Mouse (Mus musculus): ENCODE measurements around the gene Pdlim5. TPM values are rescaled to one million over a fixed set of nuclear protein-coding genes. Genes with fewer than 3 reads are reported as not detected.

Pdlim5 gene
- 29.9 TPM for polyA plus RNA-seq (2017; shearing (Covaris generic))

GRCm38 (mm10) chr3:142395520-142396193, at the start of gene Pdlim5:
Gene Pdlim5, minus strand, starts transcription at chr3:142395696.

Other genes with a start within 250 kb of the Pdlim5 start
- gene Bmpr1b, start 226.3 kb downstream of the Pdlim5 start, polyA plus RNA-seq (2017; shearing (Covaris generic)): not detected
- 36.6 TPM for gene Gbp5, start 98.3 kb upstream of the Pdlim5 start, polyA plus RNA-seq (2017; shearing (Covaris generic))
- 168 TPM for gene Gbp7, start 134.6 kb upstream of the Pdlim5 start, polyA plus RNA-seq (2017; shearing (Covaris generic))
- 89.0 TPM for gene Gbp3, start 164.3 kb upstream of the Pdlim5 start, polyA plus RNA-seq (2017; shearing (Covaris generic))
- 27.3 TPM for gene Gbp2b, start 199.2 kb upstream of the Pdlim5 start, polyA plus RNA-seq (2017; shearing (Covaris generic))
- 89.6 TPM for gene Gbp2, start 224.9 kb upstream of the Pdlim5 start, polyA plus RNA-seq (2017; shearing (Covaris generic))

Data from CD4-positive, CD25-positive, alpha-beta regulatory T cell (primary cell).